Comparison of ENCODE assay signal across 8 mouse cellular contexts in the genomic region with DNA sequence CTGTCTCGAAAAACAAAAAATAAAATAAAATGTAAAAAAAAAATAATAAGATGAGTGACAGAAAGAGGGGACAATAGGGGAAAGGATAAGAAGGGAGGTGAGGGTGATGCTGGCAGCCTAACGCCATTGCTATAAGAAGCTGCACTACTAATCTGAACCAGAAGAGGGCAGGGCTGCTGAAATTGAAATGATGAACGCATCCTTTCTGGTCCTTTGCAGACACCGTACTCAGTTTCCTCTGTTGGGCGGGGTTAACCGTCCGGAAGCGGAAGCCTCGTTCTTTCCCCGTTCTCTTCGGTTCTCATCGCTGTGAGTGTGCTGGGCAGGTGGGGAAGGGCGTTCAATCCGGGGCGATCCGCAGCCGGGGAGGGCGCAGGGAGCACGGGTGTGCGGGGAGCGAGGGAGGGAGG. TPM values are rescaled to one million over a fixed set of nuclear protein-coding genes. Genes with fewer than 3 reads are reported as not detected.
A peak's percentile ranks its signal among the peaks of the same experiment; 100 is the strongest.
DNase-seq lines count a peak whose midpoint lies in the region; ATAC-seq and TF ChIP-seq lines count a peak whose summit lies in the region.

A gene (plus strand): TSS at position 224 of the 410 bp plus-strand sequence.

- peak within 1 kb of the TSS; percentile 74 for H3K4me3 ChIP-seq in bone marrow macrophage, adult 2 months (ENCODE audit: insufficient read depth, low read length)
- peak within 1 kb of the TSS; percentile 96 for H3K4me3 ChIP-seq in embryonic facial prominence, embryonic 15.5 days (replicated peaks)
- H3K4me3 ChIP-seq in limb, embryonic 12.5 days (replicated peaks): peak within 1 kb of the TSS; percentile 87
- peak within 1 kb of the TSS; percentile 86 for H3K4me3 ChIP-seq in midbrain, embryonic 14.5 days (replicated peaks; ENCODE audit: low read depth, low read length)

- H3K27me3 ChIP-seq in embryonic facial prominence, embryonic 15.5 days: no peaks in the 10 kb centered on the region
- peaks cover 13% of the 10 kb centered on the region for H3K27me3 ChIP-seq in limb, embryonic 12.5 days
- H3K27me3 ChIP-seq in midbrain, embryonic 14.5 days (ENCODE audit: control insufficient read depth, insufficient read depth, low read length): no peaks in the 10 kb centered on the region

- H3K9ac ChIP-seq in embryonic facial prominence, embryonic 15.5 days: peak within 1 kb of the TSS; percentile 92
- H3K9ac ChIP-seq in limb, embryonic 12.5 days (replicated peaks): peak within 1 kb of the TSS; percentile 92
- H3K9ac ChIP-seq in midbrain, embryonic 14.5 days (replicated peaks; ENCODE audit: low read length): peak within 1 kb of the TSS; percentile 93

- WGBS in embryonic facial prominence, embryonic 15.5 days: 0% methylated on average over 18 of the region's 21 CpGs
- WGBS in limb, embryonic 12.5 days: 2% methylated on average over 21 of the region's 21 CpGs
- WGBS in midbrain, embryonic 14.5 days: under 1% methylated on average over 18 of the region's 21 CpGs

- H3K4me1 ChIP-seq in bone marrow macrophage, adult 2 months (ENCODE audit: control insufficient read depth, insufficient read depth, low read length): peaks cover 12% of the 10 kb centered on the region
- peaks cover 23% of the 10 kb centered on the region for H3K4me1 ChIP-seq in embryonic facial prominence, embryonic 15.5 days
- H3K4me1 ChIP-seq in limb, embryonic 12.5 days (replicated peaks): peaks cover 19% of the 10 kb centered on the region
- H3K4me1 ChIP-seq in midbrain, embryonic 14.5 days (ENCODE audit: control insufficient read depth, insufficient read depth, low read length): peaks cover 10% of the 10 kb centered on the region

- H3K27ac ChIP-seq in bone marrow macrophage, adult 2 months (ENCODE audit: insufficient read depth, low read depth, low read length): peak within 1 kb of the TSS; percentile 76
- H3K27ac ChIP-seq in embryonic facial prominence, embryonic 15.5 days (replicated peaks): peak within 1 kb of the TSS; percentile 95
- H3K27ac ChIP-seq in limb, embryonic 12.5 days: peak within 1 kb of the TSS; percentile 93
- peak within 1 kb of the TSS; percentile 90 for H3K27ac ChIP-seq in midbrain, embryonic 14.5 days (replicated peaks; ENCODE audit: low read depth, low read length)

- DNase-seq in A20 (ENCODE audit: low read depth, low spot score): peak; percentile 95
- peak; percentile 98 for DNase-seq in heart, adult 8-10 months (ENCODE audit: low spot score)
- DNase-seq in kidney, adult 8-10 months: peak; percentile 94 to 96
- DNase-seq in midbrain, embryonic 14.5 days: peak; percentile 99
- DNase-seq in spleen, adult 12 weeks (ENCODE audit: low spot score): peak; percentile 86

- H3K9me3 ChIP-seq in embryonic facial prominence, embryonic 15.5 days (replicated peaks): no peaks in the 10 kb centered on the region
- no peaks in the 10 kb centered on the region for H3K9me3 ChIP-seq in limb, embryonic 12.5 days
- no peaks in the 10 kb centered on the region for H3K9me3 ChIP-seq in midbrain, embryonic 14.5 days (ENCODE audit: control insufficient read depth, low read length)

- ATAC-seq in embryonic facial prominence, embryonic 15.5 days (ENCODE audit: insufficient number of reproducible peaks, low FRiP score, low TSS enrichment, low read depth): peak; percentile 87
- ATAC-seq in limb, embryonic 12.5 days (ENCODE audit: insufficient number of reproducible peaks, insufficient read depth, low FRiP score, low TSS enrichment, low read depth): peak; percentile 73
- peak; percentile 83 for ATAC-seq in midbrain, embryonic 14.5 days (ENCODE audit: low FRiP score, low TSS enrichment)

- TF ChIP-seq CTCF in bone marrow macrophage, adult 2 months (IDR thresholded peaks at IDR 0.05; ENCODE audit: low read depth, low read length): no peak; the same call in 1 of the 2 replicates

- H3K36me3 ChIP-seq in embryonic facial prominence, embryonic 15.5 days: peaks cover 32% of the 10 kb centered on the region
- peaks cover 32% of the 10 kb centered on the region for H3K36me3 ChIP-seq in limb, embryonic 12.5 days
- peaks cover 33% of the 10 kb centered on the region for H3K36me3 ChIP-seq in midbrain, embryonic 14.5 days (ENCODE audit: control insufficient read depth, insufficient read depth, low read length)

- peak within 1 kb of the TSS; percentile 82 for H3K4me2 ChIP-seq in embryonic facial prominence, embryonic 15.5 days (replicated peaks)
- peak within 1 kb of the TSS; percentile 92 for H3K4me2 ChIP-seq in limb, embryonic 12.5 days
- peak within 1 kb of the TSS; percentile 90 for H3K4me2 ChIP-seq in midbrain, embryonic 14.5 days (ENCODE audit: low read length)

- TF ChIP-seq POLR2A in bone marrow macrophage, adult 2 months (IDR thresholded peaks at IDR 0.05; ENCODE audit: borderline replicate concordance, low read depth, low read length): 0 out of 2 replicates have a peak, but pooled peaks have one; percentile 29

RNA-seq across cellular contexts. Expression of the gene that starts here (rescaled TPM):
- 1,601 and 1,765 TPM in 2 replicates for polyA plus RNA-seq in bone marrow macrophage, adult 2 months (2012; ENCODE audit: insufficient read depth, insufficient read length, missing spikeins)
- 993 and 1,020 TPM in 2 replicates for polyA plus RNA-seq in embryonic facial prominence, embryonic 15.5 days (2015; fragmentation: Nextera tagmentation; extraction: Ambion mirVana)
- 100 to 1,000 TPM; 505 to 715 (median 618) TPM for total RNA-seq in heart, adult 8-10 months (2022)
- polyA plus RNA-seq in limb, embryonic 12.5 days (2016; fragmentation: Nextera tagmentation; extraction: Ambion mirVana): 966 and 981 TPM in 2 replicates
- polyA plus RNA-seq in midbrain, embryonic 14.5 days (2014; fragmentation: Nextera tagmentation; extraction: Ambion mirVana): 707 and 859 TPM in 2 replicates

Comparison
In these comparisons a context has a peak if more than half of its experiments do, and no peak if none do; other contexts are left out.
1. Peak in every context shown above with its lines: DNase-seq, ATAC-seq, H3K4me3 ChIP-seq and H3K27ac ChIP-seq.